Mouse (Mus musculus): ENCODE measurements around the gene Mgmt. TPM values are rescaled to one million over a fixed set of nuclear protein-coding genes. Genes with fewer than 3 reads are reported as not detected.

Mgmt gene
- polyA plus RNA-seq, 1 experiment from 2014 or later = 5.4 TPM

- no peaks in the 10 kb centered on the region for H3K4me1 ChIP-seq (ENCODE audit: insufficient read depth)
- no peak overlapping the region for H3K4me3 ChIP-seq (ENCODE audit: low read depth, low read length)
- peaks cover 12% of the 10 kb centered on the region; the same call in 1 of the 2 replicates for H3K27me3 ChIP-seq (ENCODE audit: insufficient read depth, low read length)
- H3K9ac ChIP-seq = no peak overlapping the region
- no peak for ATAC-seq (ENCODE audit: insufficient read depth)
- H3K4me2 ChIP-seq = no peak overlapping the region
- no peak overlapping the region for H3K27ac ChIP-seq (ENCODE audit: low read depth)
- no peak for TF ChIP-seq CTCF (IDR thresholded peaks at IDR 0.05; ENCODE audit: low read depth)
- no peaks in the 10 kb centered on the region for H3K36me3 ChIP-seq (ENCODE audit: insufficient read depth)
- H3K9me3 ChIP-seq (ENCODE audit: low read depth, low read length) = no peaks in the 10 kb centered on the region
- no peak for DNase-seq
- 23% methylated on average over 8 of the region's 8 CpGs for WGBS
Measured at GRCm38 (mm10) chr7:136872059-136872458, 22.4 kb upstream of the Mgmt start.

DNA sequence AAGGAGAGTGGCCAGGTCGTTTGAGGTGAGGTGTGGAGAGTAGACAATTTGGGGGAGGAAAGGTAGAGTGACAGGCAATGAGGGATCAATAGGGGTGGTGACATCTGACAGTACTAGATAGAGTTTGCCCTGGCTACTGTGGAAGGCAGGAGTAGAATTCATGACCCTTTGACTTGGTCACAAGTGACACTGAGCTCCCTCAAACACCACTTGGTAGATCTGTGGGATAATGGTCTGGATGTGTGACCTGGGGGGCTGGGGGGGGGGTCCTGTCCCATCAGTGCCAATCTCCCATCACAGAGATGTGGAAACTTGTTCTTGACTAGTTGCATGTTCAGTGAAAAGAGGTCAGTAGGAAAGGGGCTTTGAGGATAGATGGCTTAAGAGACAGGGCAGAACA is 20.0 kb upstream of the Mgmt start:
- Histone ChIP-seq H3K36me3 (ENCODE audit: insufficient read depth) (no peaks in the 10 kb centered on the region), H3K4me1 (ENCODE audit: insufficient read depth) (no peaks in the 10 kb centered on the region), H3K4me2 (no peak overlapping the region), H3K27me3 (ENCODE audit: insufficient read depth, low read length) (peaks cover 12% of the 10 kb centered on the region; the same call in 1 of the 2 replicates), H3K27ac (ENCODE audit: low read depth) (no peak overlapping the region), H3K9ac (no peak overlapping the region), H3K4me3 (ENCODE audit: low read depth, low read length) (no peak overlapping the region), H3K9me3 (ENCODE audit: low read depth, low read length) (no peaks in the 10 kb centered on the region)
- WGBS = 20% methylated on average over 1 of the region's 1 CpGs
- ATAC-seq (ENCODE audit: insufficient read depth) (no peak), DNase-seq (no peak)
- no peak for TF ChIP-seq CTCF (IDR thresholded peaks at IDR 0.05; ENCODE audit: low read depth)

- H3K27me3 ChIP-seq (ENCODE audit: insufficient read depth, low read length) = no peaks in the 10 kb centered on the region
- DNase-seq (no peak), ATAC-seq (ENCODE audit: insufficient read depth) (no peak)
- WGBS = 82% methylated on average over 4 of the region's 4 CpGs
- H3K4me1 ChIP-seq (ENCODE audit: insufficient read depth) = no peaks in the 10 kb centered on the region
- no peaks in the 10 kb centered on the region for H3K9me3 ChIP-seq (ENCODE audit: low read depth, low read length)
- H3K4me2 ChIP-seq = no peak overlapping the region
- no peaks in the 10 kb centered on the region for H3K36me3 ChIP-seq (ENCODE audit: insufficient read depth)
- no peak overlapping the region for H3K27ac ChIP-seq (ENCODE audit: low read depth)
- no peak for TF ChIP-seq CTCF (IDR thresholded peaks at IDR 0.05; ENCODE audit: low read depth)
- no peak overlapping the region for H3K4me3 ChIP-seq (ENCODE audit: low read depth, low read length)
- no peak overlapping the region for H3K9ac ChIP-seq
Measured at GRCm38 (mm10) chr7:136880386-136880785, 14.0 kb upstream of the Mgmt start.

- no peak for DNase-seq
- H3K27ac ChIP-seq (ENCODE audit: low read depth) = no peak overlapping the region
- ATAC-seq (ENCODE audit: insufficient read depth) = no peak
- no peaks in the 10 kb centered on the region for H3K4me1 ChIP-seq (ENCODE audit: insufficient read depth)
- no peaks in the 10 kb centered on the region for H3K9me3 ChIP-seq (ENCODE audit: low read depth, low read length)
- H3K27me3 ChIP-seq (ENCODE audit: insufficient read depth, low read length) = no peaks in the 10 kb centered on the region
- no peak overlapping the region for H3K4me2 ChIP-seq
- H3K36me3 ChIP-seq (ENCODE audit: insufficient read depth) = no peaks in the 10 kb centered on the region
- WGBS = 89% methylated on average over 6 of the region's 6 CpGs
- TF ChIP-seq CTCF (IDR thresholded peaks at IDR 0.05; ENCODE audit: low read depth) = no peak
- no peak overlapping the region for H3K9ac ChIP-seq
- no peak overlapping the region for H3K4me3 ChIP-seq (ENCODE audit: low read depth, low read length)
Measured at GRCm38 (mm10) chr7:136888161-136888560, 6.3 kb upstream of the Mgmt start.

DNA sequence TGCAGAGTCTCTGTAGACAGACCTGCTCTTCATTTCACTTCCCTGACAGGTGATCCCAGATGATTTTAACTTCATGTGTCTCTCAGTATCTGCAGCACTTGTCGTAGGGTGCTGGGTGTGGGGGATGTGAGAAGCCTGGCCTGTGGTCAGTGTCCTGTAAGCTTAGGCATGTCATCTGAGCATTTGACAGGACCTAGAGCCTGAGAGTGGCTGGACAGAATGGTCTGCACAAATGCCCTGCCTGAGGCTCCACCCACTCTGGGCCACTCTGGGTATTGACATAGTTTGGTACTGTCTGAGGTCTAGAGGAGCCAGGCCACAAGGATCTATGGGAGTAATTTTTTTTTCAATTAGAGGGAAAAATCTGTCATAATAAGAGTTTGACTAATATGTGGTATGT is 942 bp downstream of the Mgmt start:
- ATAC-seq (ENCODE audit: insufficient read depth) = no peak
- 86% methylated on average over 1 of the region's 1 CpGs for WGBS
- Histone ChIP-seq H3K27ac (ENCODE audit: low read depth) (no peak overlapping the region), H3K27me3 (ENCODE audit: insufficient read depth, low read length) (no peaks in the 10 kb centered on the region), H3K4me3 (ENCODE audit: low read depth, low read length) (no peak overlapping the region), H3K36me3 (ENCODE audit: insufficient read depth) (no peaks in the 10 kb centered on the region), H3K9ac (no peak overlapping the region), H3K4me2 (peak overlapping the region; percentile 61), H3K9me3 (ENCODE audit: low read depth, low read length) (no peaks in the 10 kb centered on the region), H3K4me1 (ENCODE audit: insufficient read depth) (peaks cover 15% of the 10 kb centered on the region)
- no peak for DNase-seq
- no peak for TF ChIP-seq CTCF (IDR thresholded peaks at IDR 0.05; ENCODE audit: low read depth)

GRCm38 (mm10) chr7:136895851-136896250 is 1.4 kb downstream of the Mgmt start:
- no peak for TF ChIP-seq CTCF (IDR thresholded peaks at IDR 0.05; ENCODE audit: low read depth)
- Histone ChIP-seq H3K36me3 (ENCODE audit: insufficient read depth) (no peaks in the 10 kb centered on the region), H3K9me3 (ENCODE audit: low read depth, low read length) (no peaks in the 10 kb centered on the region), H3K27ac (ENCODE audit: low read depth) (no peak overlapping the region), H3K4me3 (ENCODE audit: low read depth, low read length) (no peak overlapping the region), H3K4me1 (ENCODE audit: insufficient read depth) (peaks cover 15% of the 10 kb centered on the region), H3K27me3 (ENCODE audit: insufficient read depth, low read length) (no peaks in the 10 kb centered on the region), H3K9ac (no peak overlapping the region), H3K4me2 (no peak overlapping the region)
- 73% methylated on average over 7 of the region's 7 CpGs for WGBS
- no peak for DNase-seq
- no peak for ATAC-seq (ENCODE audit: insufficient read depth)

DNA sequence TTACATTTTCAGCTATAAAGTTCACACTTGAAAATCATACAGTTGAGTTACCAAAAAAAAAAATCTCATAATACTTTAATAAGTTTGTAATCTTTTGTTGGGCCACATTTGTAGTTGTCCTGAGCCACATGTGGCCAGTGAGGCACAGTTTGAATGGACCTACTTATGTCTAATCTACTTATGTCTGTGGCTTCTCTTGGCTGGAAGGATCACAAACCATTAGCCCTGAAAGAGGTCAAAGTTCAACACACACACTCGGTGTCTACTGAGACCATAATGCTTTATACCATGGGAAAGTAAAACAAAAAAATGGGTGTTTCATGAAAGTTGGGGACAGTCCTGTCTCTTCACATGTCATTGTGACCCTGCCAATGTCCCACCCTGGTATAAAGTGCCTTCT is 3.1 kb downstream of the Mgmt start:
- DNase-seq = no peak
- Histone ChIP-seq H3K9me3 (ENCODE audit: low read depth, low read length) (no peaks in the 10 kb centered on the region), H3K9ac (no peak overlapping the region), H3K4me1 (ENCODE audit: insufficient read depth) (peaks cover 15% of the 10 kb centered on the region), H3K27ac (ENCODE audit: low read depth) (no peak overlapping the region), H3K27me3 (ENCODE audit: insufficient read depth, low read length) (no peaks in the 10 kb centered on the region), H3K36me3 (ENCODE audit: insufficient read depth) (no peaks in the 10 kb centered on the region), H3K4me2 (no peak overlapping the region), H3K4me3 (ENCODE audit: low read depth, low read length) (no peak overlapping the region)
- no peak for ATAC-seq (ENCODE audit: insufficient read depth)
- 39% methylated on average over 1 of the region's 1 CpGs for WGBS
- no peak for TF ChIP-seq CTCF (IDR thresholded peaks at IDR 0.05; ENCODE audit: low read depth)

DNA sequence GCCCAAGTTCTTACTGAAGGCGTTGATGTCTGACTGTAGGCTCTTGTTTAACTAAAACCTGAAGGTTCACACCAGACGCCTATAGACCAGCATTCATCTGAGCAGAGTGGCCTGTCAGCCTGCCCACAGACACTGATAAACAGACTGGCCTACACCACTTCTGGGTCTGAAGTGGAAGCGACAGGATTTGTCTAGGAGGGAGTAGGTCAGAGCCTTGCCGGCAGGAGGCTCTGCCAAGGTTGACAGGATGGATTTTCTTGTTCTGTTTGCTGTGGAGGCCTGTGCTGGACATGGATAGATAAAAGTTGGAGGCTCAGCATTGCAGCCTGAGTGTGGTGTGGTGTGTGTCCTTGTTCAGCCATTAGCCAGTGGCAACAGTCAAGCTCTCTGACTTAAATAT is 3.6 kb downstream of the Mgmt start:
- WGBS = 32% methylated on average over 4 of the region's 4 CpGs
- Histone ChIP-seq H3K9ac (no peak overlapping the region), H3K4me1 (ENCODE audit: insufficient read depth) (peaks cover 15% of the 10 kb centered on the region), H3K4me2 (no peak overlapping the region), H3K9me3 (ENCODE audit: low read depth, low read length) (no peaks in the 10 kb centered on the region), H3K27me3 (ENCODE audit: insufficient read depth, low read length) (no peaks in the 10 kb centered on the region), H3K36me3 (ENCODE audit: insufficient read depth) (no peaks in the 10 kb centered on the region), H3K4me3 (ENCODE audit: low read depth, low read length) (no peak overlapping the region), H3K27ac (ENCODE audit: low read depth) (no peak overlapping the region)
- ATAC-seq (ENCODE audit: insufficient read depth) (no peak), DNase-seq (peak; percentile 13)
- TF ChIP-seq CTCF (IDR thresholded peaks at IDR 0.05; ENCODE audit: low read depth) = no peak
